Mouse (Mus musculus) limb, embryonic 12.5 days (tissue): ENCODE measurements around the gene Pip4p1. TPM values are rescaled to one million over a fixed set of nuclear protein-coding genes. Genes with fewer than 3 reads are reported as not detected.

ENCODE experiments used
- ATAC-seq: fragments of 200-750 bp; cut with Nextera tagmentation; 2 replicates; pipeline ENCODE4 v1.8.0; 2017; ENCODE audit warnings: low read depth, moderate TSS enrichment; ENCODE audit not compliant: insufficient number of reproducible peaks, insufficient read depth, low FRiP score, low TSS enrichment
- H3K27ac ChIP-seq: fragments of 300-500 bp; sonication (generic); 2 replicates; pipeline ENCODE4 v1.5.1; 2016; ENCODE audit warnings: mild to moderate bottlenecking, moderate library complexity
- H3K27me3 ChIP-seq: fragments of 300-500 bp; sonication (generic); 2 replicates; pipeline ENCODE4 v1.6.1; 2016; ENCODE audit warnings: mild to moderate bottlenecking, moderate library complexity
- H3K36me3 ChIP-seq: fragments of 300-500 bp; sonication (generic); 2 replicates; pipeline ENCODE4 v1.6.1; 2016; ENCODE audit warnings: mild to moderate bottlenecking, moderate library complexity
- H3K4me1 ChIP-seq: fragments of 300-500 bp; sonication (generic); replicated peaks from 2 replicates; pipeline ENCODE4 v1.6.1; 2016
- H3K4me2 ChIP-seq: fragments of 300-500 bp; sonication (generic); 2 replicates; pipeline ENCODE4 v1.6.1; 2016; ENCODE audit warnings: mild to moderate bottlenecking, moderate library complexity
- H3K4me3 ChIP-seq: fragments of 300-500 bp; sonication (generic); replicated peaks from 2 replicates; pipeline ENCODE4 v1.5.1; 2016; ENCODE audit warnings: mild to moderate bottlenecking
- H3K9ac ChIP-seq: fragments of 300-500 bp; sonication (generic); replicated peaks from 2 replicates; pipeline ENCODE4 v1.6.1; 2016; ENCODE audit warnings: mild to moderate bottlenecking, moderate library complexity
- H3K9me3 ChIP-seq: fragments of 300-500 bp; sonication (generic); 2 replicates; pipeline ENCODE4 v1.6.1; 2016; ENCODE audit warnings: mild to moderate bottlenecking, moderate library complexity
- WGBS: fragments of 180-500 bp; shearing (Covaris S2); methylation state at CpG from one replicate; pipeline ENCODE4 v1.1.7; 2016; 5-methylcytosine and 5-hydroxymethylcytosine counted together
- polyA plus RNA-seq: library from polyadenylated mRNA; unstranded; fragments of >200 nt; fragmentation: Nextera tagmentation; extraction: Ambion mirVana; gene quantifications from 2 replicates; pipeline ENCODE4 v1.2.1, GENCODE M21; 2016

Pip4p1 gene
- polyA plus RNA-seq, 1 experiment from 2014 or later, result 59.1 TPM

GRCm38 (mm10) chr14:50892091-50892490 is 38.6 kb downstream of the Pip4p1 start:
- Histone ChIP-seq H3K4me1 (peaks cover 8% of the 10 kb centered on the region; the same call in 1 of the 2 replicates), H3K4me2 (no peak overlapping the region), H3K4me3 (no peak overlapping the region), H3K36me3 (no peaks in the 10 kb centered on the region), H3K27me3 (peaks cover 23% of the 10 kb centered on the region), H3K27ac (no peak overlapping the region), H3K9ac (no peak overlapping the region), H3K9me3 (no peaks in the 10 kb centered on the region)
- WGBS, result 83% methylated on average over 7 of the region's 7 CpGs
- ATAC-seq, result no peak

- peaks cover 6% of the 10 kb centered on the region; the same call in 1 of the 2 replicates for H3K4me1 ChIP-seq
- ATAC-seq, result no peak
- H3K27me3 ChIP-seq, result peaks cover 18% of the 10 kb centered on the region
- H3K4me2 ChIP-seq, result no peak overlapping the region
- H3K4me3 ChIP-seq, result no peak overlapping the region
- no peaks in the 10 kb centered on the region for H3K9me3 ChIP-seq
- no peak overlapping the region for H3K9ac ChIP-seq
- WGBS, result 87% methylated on average over 8 of the region's 8 CpGs
- H3K36me3 ChIP-seq, result no peaks in the 10 kb centered on the region
- no peak overlapping the region for H3K27ac ChIP-seq
Measured at GRCm38 (mm10) chr14:50891621-50892020, 39.0 kb downstream of the Pip4p1 start.

DNA sequence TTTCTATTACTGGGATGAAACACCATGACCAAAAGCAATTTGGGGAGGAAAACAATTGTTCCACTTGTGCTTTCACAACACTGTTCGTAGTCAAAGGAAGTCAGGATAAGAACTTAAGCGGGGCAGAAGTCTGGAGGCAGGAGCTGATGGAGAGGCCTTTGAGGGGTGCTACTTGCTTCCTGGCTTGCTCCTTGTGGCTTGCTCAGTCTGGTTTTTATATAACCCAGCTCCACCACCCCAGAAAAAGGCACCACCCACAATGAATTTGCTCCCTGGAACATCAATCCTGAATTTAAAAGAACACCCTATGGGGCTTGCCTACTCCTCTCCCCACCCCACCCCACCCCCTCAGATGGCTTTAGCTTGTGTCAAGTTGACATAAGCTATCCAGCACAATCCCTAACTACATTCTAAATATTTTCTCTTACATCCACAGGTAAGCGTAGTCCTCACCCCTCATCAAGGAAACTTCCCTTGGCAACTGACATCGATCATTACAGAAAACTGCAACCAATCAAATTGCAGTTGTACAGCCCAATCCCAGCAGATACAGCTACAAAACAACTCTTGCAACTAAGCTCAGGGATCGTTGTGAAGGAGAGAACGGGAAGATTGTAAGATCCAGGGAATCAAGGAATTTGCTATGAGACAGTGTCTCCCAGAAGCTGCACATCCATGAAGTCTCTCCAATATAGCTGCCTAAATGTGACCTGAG is 54.3 kb downstream of the Pip4p1 start:
- Histone ChIP-seq H3K36me3 (no peaks in the 10 kb centered on the region), H3K27ac (no peak overlapping the region), H3K4me1 (no peaks in the 10 kb centered on the region), H3K9me3 (no peaks in the 10 kb centered on the region), H3K27me3 (no peaks in the 10 kb centered on the region), H3K9ac (no peak overlapping the region), H3K4me3 (no peak overlapping the region), H3K4me2 (no peak overlapping the region)
- WGBS, result 84% methylated on average over 6 of the region's 6 CpGs
- no peak for ATAC-seq

Other genes with a start within 250 kb of the Pip4p1 start
- gene Olfr747, start 237.7 kb downstream of the Pip4p1 start, polyA plus RNA-seq, result not detected in 2 replicates
- gene Olfr748, start 223.5 kb downstream of the Pip4p1 start, polyA plus RNA-seq, result not detected in 2 replicates
- gene Olfr749, start 185.8 kb downstream of the Pip4p1 start, polyA plus RNA-seq, result not detected in 2 replicates
- gene Ttc5, start 145.3 kb downstream of the Pip4p1 start, polyA plus RNA-seq, result 91.3 and 101 TPM in 2 replicates
- not detected in 2 replicates for gene Ccnb1ip1, start 123.1 kb downstream of the Pip4p1 start, polyA plus RNA-seq
- 60.3 and 64.2 TPM in 2 replicates for gene Parp2, start 123.0 kb downstream of the Pip4p1 start, polyA plus RNA-seq
- gene Tep1, start 60.3 kb downstream of the Pip4p1 start, polyA plus RNA-seq, result 5.5 and 7.4 TPM in 2 replicates
- gene Klhl33, start 33.3 kb downstream of the Pip4p1 start, polyA plus RNA-seq, result 0.11 TPM in 1 of 2 replicates, not detected in the other
- gene Osgep, start 6.0 kb downstream of the Pip4p1 start, polyA plus RNA-seq, result 168 and 171 TPM in 2 replicates
- 350 and 374 TPM in 2 replicates for gene Apex1, start 5.9 kb downstream of the Pip4p1 start, polyA plus RNA-seq
- 61.5 and 67.2 TPM in 2 replicates for gene Pnp, start 226 bp upstream of the Pip4p1 start, polyA plus RNA-seq
- gene Gm49342, start 13.7 kb upstream of the Pip4p1 start, polyA plus RNA-seq, result not detected in 2 replicates
- 0.74 and 0.78 TPM in 2 replicates for gene Pnp2, start 25.1 kb upstream of the Pip4p1 start, polyA plus RNA-seq
- not detected in 2 replicates for gene Rnase10, start 76.9 kb upstream of the Pip4p1 start, polyA plus RNA-seq
- not detected in 2 replicates for gene Rnase9, start 111.0 kb upstream of the Pip4p1 start, polyA plus RNA-seq
- gene Rnase11, start 119.3 kb upstream of the Pip4p1 start, polyA plus RNA-seq, result not detected in 2 replicates
- gene Rnase12, start 126.8 kb upstream of the Pip4p1 start, polyA plus RNA-seq, result 0.44 TPM in 1 of 2 replicates, not detected in the other
- not detected in 2 replicates for gene Olfr750, start 143.6 kb upstream of the Pip4p1 start, polyA plus RNA-seq
- 14.1 and 15.8 TPM in 2 replicates for gene Rnase4, start 160.2 kb upstream of the Pip4p1 start, polyA plus RNA-seq
- 3.1 and 3.7 TPM in 2 replicates for gene Ang, start 160.3 kb upstream of the Pip4p1 start, polyA plus RNA-seq
- not detected in 2 replicates for gene Eddm3b, start 183.6 kb upstream of the Pip4p1 start, polyA plus RNA-seq
- gene Rnase6, start 193.1 kb upstream of the Pip4p1 start, polyA plus RNA-seq, result 0.33 and 0.51 TPM in 2 replicates
- not detected in 2 replicates for gene Rnase1, start 215.9 kb upstream of the Pip4p1 start, polyA plus RNA-seq
- not detected in 2 replicates for gene Rnase2b, start 231.4 kb upstream of the Pip4p1 start, polyA plus RNA-seq